Mouse (Mus musculus) natural killer cell, adult 2 months (primary cell): ENCODE results near the gene Ints1.

Experiments
- DNase-seq, 2 experiments: peaks; one replicate each; pipeline ENCODE4 v3.0.0; 2022; ENCODE audit warnings: low spot score in 2 of 2

Gene Ints1

DNA sequence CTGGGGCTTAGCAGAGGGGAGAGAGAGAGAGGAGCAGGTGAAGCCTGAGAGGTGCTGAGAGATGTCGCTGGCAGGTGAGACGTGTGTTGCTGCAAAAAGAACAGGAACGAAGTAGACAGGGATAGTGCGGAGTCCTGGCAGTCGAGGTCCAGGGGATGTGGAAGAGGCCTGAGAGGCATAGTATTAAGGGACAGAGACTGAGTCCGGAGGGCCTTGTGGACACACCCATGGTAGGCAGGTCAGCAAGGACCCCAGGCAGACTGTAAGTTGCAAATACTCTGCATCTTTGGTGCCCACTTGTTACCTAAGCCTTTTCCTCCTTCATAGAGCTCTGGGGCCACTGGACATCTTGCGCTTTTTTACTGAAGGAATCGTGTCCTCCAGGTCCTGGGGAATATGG, 25.8 kb upstream of the Ints1 start:
- no peak for DNase-seq

DNA sequence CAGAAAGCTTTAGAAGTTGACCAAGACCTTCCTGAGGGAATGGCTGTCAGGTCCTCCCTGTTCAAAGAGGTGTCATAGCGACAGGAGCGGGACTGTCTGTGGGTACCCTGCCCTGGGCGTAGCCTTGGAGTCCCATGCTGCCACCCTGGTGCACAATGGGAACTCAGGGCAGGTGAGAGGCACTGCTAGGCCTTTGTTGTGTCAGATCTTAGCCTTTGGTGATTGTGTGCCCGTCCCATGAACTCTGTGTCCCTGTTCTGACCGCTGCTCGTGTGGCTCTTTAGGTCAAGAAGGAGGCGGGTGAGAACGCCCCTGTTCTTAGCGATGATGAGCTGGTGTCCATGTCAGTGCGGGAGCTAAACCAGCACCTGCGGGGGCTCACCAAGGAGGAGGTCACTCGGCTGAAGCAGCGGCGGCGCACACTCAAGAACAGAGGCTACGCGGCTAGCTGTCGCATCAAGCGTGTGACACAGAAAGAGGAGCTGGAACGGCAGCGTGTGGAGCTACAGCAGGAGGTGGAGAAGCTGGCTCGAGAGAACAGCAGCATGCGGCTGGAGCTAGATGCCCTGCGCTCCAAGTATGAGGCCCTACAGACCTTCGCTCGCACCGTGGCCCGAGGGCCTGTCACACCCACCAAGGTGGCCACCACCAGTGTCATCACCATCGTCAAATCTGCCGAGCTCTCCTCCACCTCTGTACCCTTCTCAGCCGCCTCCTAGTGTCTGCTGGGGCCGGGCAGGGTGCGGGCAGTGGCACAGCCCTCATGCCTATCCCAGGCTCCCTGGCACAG, 24.5 kb upstream of the Ints1 start:
- no peak for DNase-seq

DNA sequence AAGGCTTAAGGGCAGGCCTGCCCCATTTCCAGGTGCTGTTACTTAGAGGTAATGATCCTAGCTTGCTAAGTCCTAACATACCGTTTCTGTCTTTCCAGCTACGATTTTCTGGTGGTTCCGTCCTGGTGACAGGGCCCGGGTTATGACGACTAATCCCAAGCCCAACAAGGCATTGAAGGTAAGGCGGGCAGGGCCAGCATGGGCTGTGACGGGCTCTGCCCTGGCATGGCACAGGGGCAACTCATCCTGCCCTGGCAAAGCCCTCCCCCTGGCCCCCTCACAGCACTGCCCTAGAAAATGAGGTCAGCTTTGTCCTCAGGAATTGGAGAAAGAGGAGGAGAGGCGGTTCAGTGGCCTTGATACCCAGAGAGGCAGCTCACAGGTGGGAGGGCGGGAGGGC, 23.6 kb upstream of the Ints1 start:
- DNase-seq = no peak

DNA sequence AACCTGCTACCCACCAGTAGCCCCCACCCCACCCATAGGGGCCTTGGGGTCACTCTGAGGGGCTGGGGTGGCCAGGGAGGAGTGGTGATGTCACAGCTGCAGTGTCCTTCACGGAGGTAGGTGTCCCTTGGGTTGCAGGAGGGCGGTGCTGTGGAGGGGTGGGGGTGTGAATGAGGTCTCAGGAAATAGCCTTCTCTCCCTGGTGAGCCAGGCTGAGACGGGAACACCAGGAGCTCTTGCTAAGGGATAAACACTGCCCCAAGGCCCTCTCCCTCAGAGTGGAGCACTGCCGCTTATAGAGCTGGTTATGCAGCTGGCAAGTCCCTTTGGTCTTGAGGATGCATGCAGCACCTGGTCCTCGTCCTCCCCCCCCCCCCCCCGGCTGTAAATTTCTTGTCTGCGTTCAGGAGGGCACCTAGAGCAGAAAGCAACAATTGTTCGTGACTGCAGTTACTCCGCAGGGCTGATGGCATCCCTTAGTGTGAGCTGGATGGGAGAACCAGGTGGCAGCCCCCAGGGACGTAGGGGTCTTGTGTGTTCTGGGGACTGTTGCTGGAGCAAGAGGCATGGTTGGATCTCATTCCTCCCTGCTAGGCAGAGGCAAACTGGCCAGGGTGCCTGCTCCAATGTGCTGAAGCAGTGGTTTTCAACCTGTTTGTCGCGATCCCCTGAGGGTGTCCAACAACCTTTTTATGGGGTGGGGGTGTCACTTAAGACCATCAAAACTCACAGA, 22.9 kb upstream of the Ints1 start:
- DNase-seq = no peak

DNA sequence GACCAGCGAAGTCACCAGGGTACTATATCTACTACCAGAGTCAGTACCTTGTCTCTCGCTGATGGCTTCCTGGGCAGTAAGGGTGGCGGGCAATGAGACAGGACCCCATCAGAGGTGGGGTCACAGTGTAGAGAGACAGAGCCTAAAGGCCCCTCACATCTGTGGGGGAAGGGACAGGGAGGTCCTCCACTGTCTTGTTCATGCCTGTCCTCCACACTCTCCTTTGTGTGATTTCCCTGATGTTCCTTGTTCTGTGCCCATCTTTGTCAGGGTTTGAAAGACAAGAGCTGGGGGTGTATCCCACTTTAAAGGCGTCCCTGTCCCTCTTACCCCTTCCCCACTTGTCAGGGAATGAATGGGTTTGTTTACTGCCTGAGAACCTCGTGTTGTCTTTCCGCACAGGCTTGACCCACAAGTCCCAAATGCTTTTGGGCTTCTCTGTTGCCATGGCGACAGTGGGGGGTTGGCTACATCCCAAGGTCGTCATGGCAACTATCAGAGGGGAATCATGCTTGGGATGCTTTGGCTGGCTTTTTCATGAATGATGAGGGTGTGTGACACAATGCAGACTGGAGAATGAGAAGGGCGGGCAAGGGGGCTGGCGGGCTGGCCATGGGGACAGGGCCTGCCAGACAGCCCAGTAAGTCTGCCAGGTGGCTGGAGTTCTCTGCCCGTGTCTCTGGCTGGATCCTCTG, 22.1 kb upstream of the Ints1 start:
- DNase-seq = no peak

DNA sequence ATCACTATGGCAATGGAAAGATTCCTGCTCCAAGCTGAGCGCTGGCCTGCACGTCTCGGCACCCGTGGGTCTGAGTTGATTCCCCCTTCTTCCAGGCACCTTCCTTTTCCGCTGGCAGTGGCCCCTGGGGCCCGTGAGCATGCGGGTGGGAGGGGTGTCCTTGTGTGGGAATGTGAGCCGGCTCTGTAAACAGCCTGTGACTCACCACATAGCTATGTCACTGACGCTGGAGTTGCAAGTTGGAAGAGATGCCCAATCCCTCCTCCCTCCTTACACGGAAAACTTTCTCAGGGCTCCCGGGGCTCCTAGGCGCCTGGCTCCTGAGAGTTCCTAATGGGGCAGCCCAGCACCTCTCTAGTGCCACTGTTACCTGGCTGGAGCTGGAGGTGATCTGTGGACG, 21.4 kb upstream of the Ints1 start:
- no peak for DNase-seq

DNA sequence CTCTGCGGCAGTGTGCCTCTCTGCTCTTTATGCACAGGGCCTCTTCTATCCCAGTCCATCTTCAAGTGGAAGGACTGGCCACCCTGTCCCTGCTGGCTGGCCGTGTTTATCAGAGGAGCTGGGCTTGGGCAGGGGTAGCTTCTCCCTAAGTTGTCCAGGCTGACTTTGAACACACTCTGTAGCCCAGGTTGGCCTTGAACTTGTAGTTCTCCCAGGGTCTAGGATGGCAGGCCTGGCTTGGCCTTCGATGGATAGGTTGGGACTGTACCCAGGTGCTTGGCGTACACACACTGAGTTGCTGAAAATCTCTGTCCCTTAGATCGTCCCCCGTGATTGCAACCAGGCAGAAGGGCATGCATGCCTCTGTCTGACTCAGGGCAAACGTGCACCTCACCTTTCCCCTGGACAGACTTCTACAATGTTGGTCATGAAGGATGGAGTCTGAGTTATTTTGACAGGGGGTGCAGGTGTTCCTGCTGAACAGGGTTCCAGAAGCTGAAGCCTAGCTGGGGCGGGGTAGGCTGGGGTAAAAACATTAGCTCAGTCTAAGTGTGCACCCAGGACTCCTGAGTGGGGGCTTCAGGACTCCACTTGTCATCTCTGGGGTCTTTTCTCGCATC, 20.6 kb upstream of the Ints1 start:
- DNase-seq = no peak

DNA sequence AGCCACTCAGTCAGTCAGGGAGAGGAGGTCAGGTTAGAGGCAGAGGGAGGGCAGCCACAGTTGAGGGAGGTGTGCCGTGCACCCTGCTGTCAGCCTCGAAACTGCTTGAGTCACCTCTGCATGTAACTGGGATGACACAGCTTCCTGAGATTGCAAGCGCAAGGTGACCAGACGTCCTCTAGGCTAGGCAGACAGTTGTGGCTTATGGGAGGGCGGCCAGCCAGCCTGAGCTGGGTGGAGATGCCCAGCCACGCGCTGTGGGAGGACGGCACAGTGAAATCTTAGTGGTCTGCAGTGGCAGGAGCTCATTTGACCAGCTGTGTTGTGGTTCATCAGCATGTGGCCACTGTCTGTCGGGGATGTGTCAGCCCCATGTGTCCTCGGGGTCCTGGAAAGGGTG, 19.5 kb upstream of the Ints1 start:
- DNase-seq = peak; percentile 78 to 87

DNA sequence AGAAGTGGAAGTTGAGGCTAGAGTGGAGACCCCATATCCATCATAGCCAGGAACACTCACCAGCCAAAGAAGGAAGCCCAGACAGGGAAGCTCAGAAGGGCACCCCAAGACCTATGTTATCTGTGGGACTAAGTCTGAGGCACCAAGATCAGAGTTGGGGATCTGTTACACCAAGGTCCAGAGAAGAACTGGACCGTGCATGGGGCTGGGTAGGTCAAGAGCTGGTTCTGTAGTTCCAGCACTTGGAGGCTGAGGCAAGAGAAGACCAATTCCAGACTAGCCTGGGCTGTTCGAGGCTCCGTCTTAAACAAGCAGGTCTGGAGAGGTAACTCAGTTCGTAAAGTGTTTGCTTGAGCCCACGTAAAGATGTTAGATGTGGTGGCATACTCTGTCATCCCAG, 18.7 kb upstream of the Ints1 start:
- no peak for DNase-seq

DNA sequence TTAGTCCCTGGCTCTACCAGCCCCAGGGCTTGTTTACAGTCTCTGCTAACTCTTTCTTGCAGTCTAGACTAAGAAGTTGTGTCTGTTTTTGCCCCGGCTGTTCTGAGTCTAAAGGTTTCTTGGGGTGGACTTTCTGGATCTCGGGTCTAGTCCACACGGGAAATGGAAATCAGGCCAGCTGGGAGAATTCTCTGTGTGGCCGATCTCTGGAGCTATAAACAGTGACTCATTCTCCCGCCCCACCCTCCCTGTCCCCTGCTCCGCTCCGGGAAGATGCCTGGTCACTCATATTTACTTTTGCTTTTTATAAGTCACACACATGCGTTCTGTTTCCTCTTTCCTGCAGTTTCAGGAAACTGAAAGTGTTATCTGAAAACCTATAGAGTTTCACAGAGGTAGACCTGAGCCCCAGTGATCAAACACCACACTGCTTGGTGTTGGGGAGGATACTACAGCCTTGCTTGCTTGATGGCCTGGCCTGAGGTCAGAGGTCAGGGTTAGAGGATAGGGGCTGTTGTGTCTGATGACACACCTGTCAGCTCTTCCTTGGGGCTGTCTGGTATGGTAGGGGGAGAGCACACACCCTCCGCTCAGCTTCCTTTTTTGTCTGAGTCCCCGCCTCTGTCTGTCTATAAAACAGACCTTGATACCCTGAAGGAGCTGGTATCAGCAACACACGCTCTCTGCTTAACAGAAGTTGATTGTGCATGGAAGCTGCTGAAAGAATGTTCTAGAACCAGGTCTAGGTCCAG, 18.0 kb upstream of the Ints1 start:
- no peak for DNase-seq

DNA sequence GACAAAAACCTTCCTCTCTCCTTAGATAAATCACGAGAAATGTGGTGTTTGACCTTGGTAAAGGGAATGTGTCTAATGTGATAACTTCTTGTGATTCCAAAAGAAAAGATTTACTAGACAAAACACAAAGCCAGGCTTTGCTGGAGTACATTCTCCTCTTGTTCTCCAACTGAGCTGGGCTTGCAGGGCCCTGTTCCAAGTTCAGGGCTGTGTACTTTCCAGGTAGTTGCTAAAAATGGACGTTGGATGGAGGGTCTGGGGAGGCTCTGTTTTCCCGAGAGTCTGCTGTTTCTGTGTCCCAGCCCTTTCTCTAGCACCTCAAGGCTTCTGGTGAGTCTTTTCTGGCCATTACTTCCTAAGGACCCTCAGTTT, 17.5 kb upstream of the Ints1 start:
- no peak for DNase-seq

DNA sequence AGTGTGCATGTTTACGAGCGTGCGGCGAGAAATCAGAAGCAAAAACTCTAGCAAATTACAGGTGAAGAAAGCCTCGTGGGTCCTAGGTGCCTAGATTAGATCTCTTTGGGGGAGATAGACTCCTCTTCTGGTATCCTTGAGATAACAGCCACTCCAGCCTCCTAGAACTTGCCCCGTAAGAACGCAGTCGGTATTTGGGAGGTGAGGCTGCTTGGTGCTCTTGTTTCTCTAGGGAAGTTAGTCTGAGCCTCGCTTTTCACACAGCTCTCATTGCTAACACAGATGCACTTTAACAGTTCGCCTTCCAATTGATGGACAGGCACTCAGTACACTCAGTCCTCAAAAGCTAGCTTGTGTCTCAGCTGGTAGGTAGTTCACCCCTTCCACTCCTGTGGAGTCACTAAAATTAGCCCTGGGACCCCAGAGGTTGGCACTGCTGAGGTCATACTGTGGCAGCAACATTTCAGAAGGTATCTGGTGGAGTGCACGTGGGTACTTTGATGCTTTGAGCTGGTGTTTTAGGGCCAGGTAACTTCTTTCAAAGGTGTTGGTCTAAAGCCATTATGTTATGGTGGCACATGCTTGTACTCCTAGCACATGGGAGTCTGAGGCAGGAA, 16.8 kb upstream of the Ints1 start:
- DNase-seq = no peak

DNA sequence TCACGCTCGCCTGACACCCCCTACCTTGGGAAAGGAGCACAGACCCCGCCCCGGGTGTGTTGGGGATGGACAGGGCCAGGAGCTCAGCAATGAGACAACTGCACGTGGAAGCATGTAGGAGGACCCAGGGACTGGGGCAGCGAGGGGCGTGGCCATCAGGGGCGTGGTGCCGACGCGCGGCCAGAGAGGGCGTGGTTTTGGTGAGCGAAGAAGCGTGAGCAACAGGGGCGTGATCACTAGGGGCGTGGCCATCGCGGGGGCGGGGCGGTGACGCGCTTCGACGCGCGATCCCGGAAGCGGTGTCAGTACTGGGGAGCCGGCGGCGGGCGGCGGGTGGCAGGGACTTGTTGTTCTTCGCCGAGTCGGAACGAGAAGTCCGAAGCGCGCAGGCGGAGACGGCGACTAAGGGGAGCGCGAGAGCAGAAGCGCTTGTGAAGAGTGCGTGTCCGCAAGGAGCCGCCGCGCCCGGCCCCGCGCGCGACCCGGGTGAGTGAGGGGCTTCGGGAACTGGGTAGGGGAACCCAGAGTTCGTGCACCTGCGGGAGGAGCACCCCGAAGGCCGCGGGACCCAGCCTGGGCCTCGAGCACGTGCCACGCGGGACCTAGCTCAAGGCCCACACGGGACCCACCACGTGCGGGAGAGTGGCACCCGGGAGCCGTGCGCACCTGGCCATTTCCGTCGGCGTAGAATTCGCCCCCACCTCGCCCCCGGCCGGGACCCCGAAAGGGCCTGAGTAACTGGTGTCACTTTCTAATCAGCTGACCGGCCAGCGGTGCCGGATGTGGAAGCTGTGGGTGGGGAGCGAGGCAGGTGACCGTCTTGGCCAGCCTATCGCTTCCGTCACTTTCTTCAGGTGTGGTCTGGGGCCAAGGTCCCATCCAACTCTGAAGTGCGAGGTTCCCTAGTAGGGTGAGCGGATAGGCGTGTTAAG, 16.0 kb upstream of the Ints1 start, which contains the start of gene Mafk:
TSS of gene Mafk (plus strand) at position 287 of the 932 bp plus-strand sequence.
- peak; percentile 98 to 99 for DNase-seq

DNA sequence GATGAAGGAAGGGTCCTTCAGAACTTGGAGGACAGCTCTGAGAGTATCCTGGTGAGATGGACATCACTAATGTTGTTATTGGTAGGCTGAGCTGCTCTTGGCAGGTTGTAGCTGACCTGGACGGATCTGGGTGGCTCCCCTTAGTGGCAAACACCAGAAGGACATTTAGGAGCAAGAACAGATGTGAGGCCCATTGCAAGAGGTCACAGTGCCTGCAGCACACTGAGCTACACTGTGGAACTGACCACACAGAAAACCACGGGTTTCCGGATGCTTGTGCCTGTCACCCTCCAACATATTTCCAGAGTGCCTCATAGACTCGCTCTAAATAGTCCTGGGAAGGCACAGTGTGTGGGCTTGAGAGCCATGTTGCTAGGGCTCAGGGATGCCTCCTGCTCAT, 14.0 kb upstream of the Ints1 start:
- peak in 1 of 2 experiments; percentile 36 for DNase-seq

DNA sequence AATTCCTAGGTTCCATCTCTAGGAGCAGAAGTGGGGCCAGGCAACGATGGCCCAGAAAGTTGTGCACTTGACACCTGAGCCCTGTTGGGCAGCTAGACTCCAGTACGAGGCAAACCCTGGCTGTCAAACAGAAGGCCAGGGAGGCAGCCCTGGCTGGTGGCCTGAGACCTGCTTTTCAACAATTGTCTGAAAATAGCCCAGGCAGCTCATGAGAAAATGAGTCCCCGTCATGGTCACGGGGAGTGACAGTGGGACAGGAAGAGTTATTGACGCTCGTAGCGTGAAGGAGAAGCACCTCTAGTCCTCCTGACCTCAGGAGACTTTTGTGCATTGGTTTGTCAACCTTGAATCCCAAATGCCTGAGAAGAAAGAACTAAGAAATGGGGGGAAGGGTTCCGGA, 5.9 kb upstream of the Ints1 start:
- DNase-seq = peak in 1 of 2 experiments; percentile 66

DNA sequence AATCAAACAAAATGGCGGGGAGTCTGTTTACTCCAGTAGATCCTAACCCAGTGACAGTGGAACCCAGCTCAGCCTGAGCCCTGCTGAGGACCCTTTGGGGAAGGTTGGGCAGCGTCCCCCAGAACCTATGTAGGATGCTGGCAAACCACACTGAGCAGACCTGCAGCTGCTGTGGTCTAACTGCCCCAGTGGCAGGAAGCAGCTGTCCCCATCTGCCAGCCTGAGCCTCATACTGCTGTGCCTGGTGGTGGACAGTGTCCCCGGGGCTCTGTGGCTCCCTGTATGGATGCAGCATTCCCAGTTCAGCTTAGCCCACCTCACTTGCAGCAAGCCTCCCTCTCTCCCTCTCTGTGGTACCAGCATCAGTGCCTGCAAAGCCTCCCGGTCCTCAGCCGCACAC, 1.5 kb upstream of the Ints1 start:
- no peak for DNase-seq

DNA sequence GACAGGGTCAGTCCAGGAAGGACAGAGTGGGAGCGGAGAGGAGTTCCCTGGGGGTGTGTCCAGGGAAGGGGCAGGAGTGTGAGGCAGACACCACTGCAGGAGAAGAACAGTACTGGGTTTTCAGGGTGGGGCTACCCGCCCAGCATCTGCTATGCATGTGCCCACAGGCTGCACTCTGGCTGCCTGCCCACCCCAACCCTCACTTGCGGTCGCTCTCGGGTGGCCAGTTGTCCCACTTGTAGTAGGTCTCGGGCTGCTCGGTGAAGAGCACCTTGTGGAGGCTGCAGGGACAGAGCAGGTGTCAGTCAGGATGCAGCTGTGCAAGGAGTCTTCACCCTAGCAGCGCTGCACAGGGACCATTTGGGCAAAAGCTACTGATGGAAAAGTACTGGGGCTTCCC, 7.3 kb downstream of the Ints1 start:
- no peak for DNase-seq

DNA sequence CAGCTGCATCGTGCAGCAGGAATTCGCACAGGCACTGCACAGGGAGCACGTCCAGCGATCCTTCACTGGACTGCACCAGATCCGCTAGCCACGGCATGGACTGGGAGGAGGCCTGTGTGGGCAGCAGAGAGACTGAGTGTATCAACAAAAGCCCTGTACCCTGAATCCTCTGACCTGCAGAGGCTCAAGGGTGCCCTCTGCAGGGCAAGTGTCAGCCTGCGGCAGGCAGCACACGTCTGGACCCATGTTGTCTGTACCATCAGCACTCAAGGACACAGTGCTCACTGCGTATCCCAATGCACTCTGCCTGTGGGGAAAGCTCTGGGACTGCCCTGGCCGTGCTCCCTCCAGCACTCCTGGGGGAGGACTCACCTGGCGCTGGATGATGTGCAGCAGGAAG, 11.2 kb downstream of the Ints1 start:
- DNase-seq = no peak

DNA sequence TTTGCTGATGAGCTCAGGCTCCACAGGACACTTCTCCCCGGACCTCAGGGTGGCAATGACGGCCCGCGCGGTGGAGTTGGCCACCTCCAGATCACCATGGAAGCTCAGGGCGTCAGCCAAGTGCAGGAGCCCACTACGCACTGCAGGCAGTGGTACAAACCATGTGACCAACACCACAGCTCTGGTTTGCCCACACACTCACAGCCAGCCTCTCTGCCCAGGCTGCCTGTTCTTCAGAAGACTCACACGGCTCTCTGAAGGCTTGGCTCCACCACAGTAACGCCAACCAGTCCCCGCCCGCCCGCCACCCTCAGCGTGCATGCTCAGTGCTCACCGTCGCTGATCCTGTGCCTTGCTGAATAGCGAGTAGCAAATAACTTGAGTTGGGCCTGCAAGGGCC, 17.4 kb downstream of the Ints1 start:
- DNase-seq = no peak

DNA sequence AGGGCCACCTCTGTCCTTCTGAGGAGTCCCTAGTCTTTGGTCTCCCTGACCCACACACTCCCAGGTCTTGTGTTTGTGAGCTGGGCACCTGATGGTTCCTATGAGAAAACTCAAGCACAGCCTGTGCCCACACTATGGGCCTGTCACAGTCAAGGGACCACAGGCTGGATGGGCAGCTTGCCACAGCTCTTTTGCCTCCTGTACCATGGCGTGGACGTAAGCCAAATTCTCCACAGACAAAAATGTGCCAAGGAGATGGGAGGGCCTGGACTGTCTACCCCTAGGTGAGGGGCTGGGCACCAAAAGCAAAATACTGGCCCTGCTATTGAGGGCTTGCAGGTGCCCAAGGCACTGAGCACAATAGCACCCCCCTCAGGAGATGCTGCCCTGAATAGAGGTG, 18.9 kb downstream of the Ints1 start:
- no peak for DNase-seq
